Mouse (Mus musculus): ENCODE data around the gene Eno3.

The Eno3 gene

GRCm38 (mm10) chr11:70656964-70657363 lies at the start of gene Eno3:
Gene Eno3 (plus strand): TSS chr11:70657202.
- no peak for DNase-seq

- DNase-seq = no peak
These were observed 49.4 kb upstream of the Eno3 start for GRCm38 (mm10) chr11:70607611-70608010.

GRCm38 (mm10) chr11:70608381-70609066 lies 48.5 kb upstream of the Eno3 start:
- peak; percentile 73 for DNase-seq

- DNase-seq = no peak
These were observed 46.2 kb upstream of the Eno3 start for GRCm38 (mm10) chr11:70610752-70611151.

- no peak for DNase-seq
These were observed 44.5 kb upstream of the Eno3 start for GRCm38 (mm10) chr11:70612505-70612904.

GRCm38 (mm10) chr11:70615074-70615473 lies 41.9 kb upstream of the Eno3 start:
- DNase-seq = peak; percentile 68

- DNase-seq = no peak
These were observed 41.4 kb upstream of the Eno3 start, which contains the start of gene 4930544D05Rik for GRCm38 (mm10) chr11:70615516-70616093. Gene 4930544D05Rik (plus strand): TSS chr11:70615848.

GRCm38 (mm10) chr11:70619101-70619500 lies 37.9 kb upstream of the Eno3 start, which contains the start of gene Chrne:
Gene Chrne (minus strand): TSS chr11:70619216.
- no peak for DNase-seq

- DNase-seq = no peak
These were observed 34.8 kb upstream of the Eno3 start for GRCm38 (mm10) chr11:70621972-70622814.

GRCm38 (mm10) chr11:70623053-70623742 lies 33.8 kb upstream of the Eno3 start:
- DNase-seq = no peak

- DNase-seq = no peak
These were observed 31.5 kb upstream of the Eno3 start for GRCm38 (mm10) chr11:70625473-70625872.

GRCm38 (mm10) chr11:70626877-70627276 lies 30.1 kb upstream of the Eno3 start:
- DNase-seq = peak; percentile 49

- DNase-seq = no peak
These were observed 28.6 kb upstream of the Eno3 start for GRCm38 (mm10) chr11:70628431-70628830.

GRCm38 (mm10) chr11:70629557-70629956 lies 27.4 kb upstream of the Eno3 start:
- DNase-seq = no peak

GRCm38 (mm10) chr11:70630129-70630528 lies 26.9 kb upstream of the Eno3 start:
- peak; percentile 75 for DNase-seq

- DNase-seq = no peak
These were observed 21.4 kb upstream of the Eno3 start for GRCm38 (mm10) chr11:70635601-70636000.

GRCm38 (mm10) chr11:70637764-70638163 lies 19.2 kb upstream of the Eno3 start:
- no peak for DNase-seq

- DNase-seq = no peak
These were observed 18.7 kb upstream of the Eno3 start for GRCm38 (mm10) chr11:70638293-70638692.

GRCm38 (mm10) chr11:70638714-70639278 lies 18.2 kb upstream of the Eno3 start, which contains the start of gene Gp1ba:
Gene Gp1ba (plus strand): TSS chr11:70639122.
- no peak for DNase-seq

GRCm38 (mm10) chr11:70639976-70640375 lies 17.0 kb upstream of the Eno3 start:
- no peak for DNase-seq

- no peak for DNase-seq
These were observed 15.8 kb upstream of the Eno3 start for GRCm38 (mm10) chr11:70641241-70641640.

- no peak for DNase-seq
These were observed 14.0 kb upstream of the Eno3 start for GRCm38 (mm10) chr11:70643051-70643450.

All from kidney, adult 11 months (tissue).